Mouse (Mus musculus) midbrain, postnatal 0 days (tissue): ENCODE measurements around the gene Rpap3. TPM values are rescaled to one million over a fixed set of nuclear protein-coding genes. Genes with fewer than 3 reads are reported as not detected.

Experiments
- ATAC-seq: fragments of 200-750 bp; cut with Nextera tagmentation; 2 replicates; pipeline ENCODE4 v1.8.0; 2017; ENCODE audit warnings: moderate number of reproducible peaks, mild to moderate bottlenecking, moderate TSS enrichment, moderate library complexity; ENCODE audit not compliant: low FRiP score
- DNase-seq: peaks from one replicate; pipeline ENCODE4 v3.0.0-alpha.2; 2015; ENCODE audit warnings: low spot score
- H3K27ac ChIP-seq: fragments of 300-500 bp; sonication (generic); 2 replicates; pipeline ENCODE4 v1.5.1; 2014; ENCODE audit warnings: low read depth, mild to moderate bottlenecking, low read length, mixed read lengths
- H3K27me3 ChIP-seq: fragments of 300-500 bp; sonication (generic); 2 replicates; pipeline ENCODE4 v1.6.1; 2014; ENCODE audit warnings: low read length, control low read depth, mixed read lengths; ENCODE audit not compliant: insufficient read depth
- H3K36me3 ChIP-seq: fragments of 300-500 bp; sonication (generic); 2 replicates; pipeline ENCODE4 v1.6.1; 2014; ENCODE audit warnings: low read length, control low read depth, mixed read lengths; ENCODE audit not compliant: insufficient read depth
- H3K4me1 ChIP-seq: fragments of 300-500 bp; sonication (generic); 2 replicates; pipeline ENCODE4 v1.6.1; 2014; ENCODE audit warnings: mild to moderate bottlenecking, control low read depth, antibody characterized with exemption, low read length, mixed read lengths; ENCODE audit not compliant: insufficient read depth
- H3K4me2 ChIP-seq: fragments of 300-500 bp; sonication (generic); 2 replicates; pipeline ENCODE4 v1.6.1; 2014; ENCODE audit warnings: low read depth, mild to moderate bottlenecking, low read length, mixed read lengths; ENCODE audit not compliant: poor library complexity, severe bottlenecking
- H3K4me3 ChIP-seq: fragments of 300-500 bp; sonication (generic); 2 replicates; pipeline ENCODE4 v1.5.1; 2014; ENCODE audit warnings: low read depth, mild to moderate bottlenecking, low read length, moderate library complexity
- H3K9ac ChIP-seq: fragments of 300-500 bp; sonication (generic); replicated peaks from 2 replicates; pipeline ENCODE4 v1.6.1; 2014; ENCODE audit warnings: mild to moderate bottlenecking, low read length, moderate library complexity, mixed read lengths; ENCODE audit not compliant: poor library complexity, severe bottlenecking
- H3K9me3 ChIP-seq: fragments of 300-500 bp; sonication (generic); 2 replicates; pipeline ENCODE4 v1.6.1; 2016; ENCODE audit warnings: low read length, control low read depth
- CTCF ChIP-seq: IDR thresholded peaks from 2 replicates; pipeline ENCODE4 v1.5.1; 2016; ENCODE audit warnings: antibody characterized with exemption, mild to moderate bottlenecking
- WGBS: fragments of 180-500 bp; shearing (Covaris S2); extraction: QIAGEN DNeasy Blood & Tissue Kit; methylation state at CpG from one replicate; pipeline ENCODE4 v1.1.7; 2014; 5-methylcytosine and 5-hydroxymethylcytosine counted together
- polyA plus RNA-seq: library from polyadenylated mRNA; unstranded; fragments of >200 nt; fragmentation: Nextera tagmentation; extraction: Ambion mirVana; gene quantifications from 2 replicates; pipeline ENCODE4 v1.2.1, GENCODE M21; 2015
- total RNA-seq: library from RNA; depleted of rRNA; stranded (reverse); fragments of >200 nt; gene quantifications from 2 replicates; pipeline ENCODE4 v1.2.3, GENCODE M21; 2014

Gene Rpap3
- total and polyA plus RNA-seq, 2 experiments from 2014 or later, result 21.8 to 46.2 TPM

DNA sequence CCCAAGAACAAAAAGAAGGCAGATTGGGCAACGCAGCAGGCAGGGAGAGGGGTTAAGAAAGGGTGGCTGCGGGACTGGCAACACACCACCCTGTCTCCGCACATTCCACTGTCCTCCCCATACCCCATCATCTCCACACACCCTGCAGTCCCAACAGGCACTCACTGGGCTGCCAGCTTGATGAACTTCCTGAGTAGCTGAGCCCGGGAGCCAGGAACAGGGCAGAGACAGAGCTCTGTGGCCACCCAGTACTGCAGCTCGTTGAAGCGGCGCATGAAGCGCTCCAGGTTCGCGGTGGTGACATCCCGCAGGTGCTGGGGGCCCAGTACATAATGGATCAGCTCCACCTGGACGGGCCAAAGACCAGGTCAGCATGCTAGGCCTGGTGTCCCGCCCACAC is 44.2 kb upstream of the Rpap3 start:
- TF ChIP-seq CTCF, result no peak
- Histone ChIP-seq H3K36me3 (peaks cover 28% of the 10 kb centered on the region), H3K9me3 (no peaks in the 10 kb centered on the region), H3K9ac (no peak overlapping the region), H3K4me2 (no peak overlapping the region), H3K4me1 (no peaks in the 10 kb centered on the region), H3K27ac (no peak overlapping the region), H3K27me3 (0 out of 2 replicates have a peak, but pooled peaks cover 4% of the 10 kb centered on the region), H3K4me3 (no peak overlapping the region)
- ATAC-seq (no peak), DNase-seq (no peak)
- 92% methylated on average over 13 of the region's 13 CpGs for WGBS

DNA sequence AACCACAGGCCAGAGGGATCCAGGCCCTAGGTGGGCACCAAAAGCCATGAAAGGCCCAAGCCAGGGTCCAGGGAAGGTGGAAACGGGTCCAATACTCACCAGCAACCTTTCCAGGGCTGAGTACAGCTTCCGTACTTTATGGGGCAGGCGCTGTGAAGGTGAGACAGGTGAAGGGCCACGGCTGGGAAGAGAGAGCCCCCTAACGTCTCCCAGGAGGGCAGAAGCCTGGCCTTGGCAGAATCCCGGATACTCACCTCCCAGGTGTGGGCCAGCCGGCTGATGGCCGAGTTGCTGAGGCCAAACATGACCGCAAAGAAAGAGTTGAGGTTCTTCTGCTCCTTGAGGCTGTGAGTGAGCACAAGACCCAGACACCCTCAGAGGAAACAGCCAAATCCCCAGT is 43.8 kb upstream of the Rpap3 start:
- 0 out of 2 replicates have a peak, but pooled peaks cover 4% of the 10 kb centered on the region for H3K27me3 ChIP-seq
- ATAC-seq (no peak), DNase-seq (no peak)
- no peaks in the 10 kb centered on the region for H3K4me1 ChIP-seq
- no peak overlapping the region for H3K27ac ChIP-seq
- H3K9ac ChIP-seq, result no peak overlapping the region
- H3K9me3 ChIP-seq, result no peaks in the 10 kb centered on the region
- no peak for TF ChIP-seq CTCF
- WGBS, result 91% methylated on average over 9 of the region's 9 CpGs
- H3K36me3 ChIP-seq, result peaks cover 28% of the 10 kb centered on the region
- H3K4me2 ChIP-seq, result no peak overlapping the region
- no peak overlapping the region for H3K4me3 ChIP-seq

DNA sequence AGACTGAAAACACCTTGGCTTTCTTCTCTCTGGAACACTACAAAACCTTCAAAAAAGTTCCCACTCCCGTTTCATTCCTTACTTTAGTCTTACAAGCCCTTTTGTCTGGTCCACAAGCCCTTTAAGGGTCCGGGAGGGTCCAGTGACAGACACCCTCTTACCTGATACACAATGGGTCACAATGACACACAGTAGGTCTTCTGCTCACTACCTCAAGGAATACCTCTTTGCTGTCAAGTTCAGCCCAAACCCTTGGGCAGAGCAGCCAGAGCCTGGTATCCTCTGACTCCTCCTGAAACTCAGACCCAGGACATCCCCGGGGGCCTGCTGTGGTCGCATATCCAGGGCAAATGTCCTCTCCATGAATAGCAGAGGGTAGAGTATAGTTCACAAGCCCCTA is 43.3 kb upstream of the Rpap3 start:
- Histone ChIP-seq H3K4me1 (no peaks in the 10 kb centered on the region), H3K27me3 (0 out of 2 replicates have a peak, but pooled peaks cover 4% of the 10 kb centered on the region), H3K9ac (no peak overlapping the region), H3K4me2 (no peak overlapping the region), H3K27ac (no peak overlapping the region), H3K36me3 (peaks cover 28% of the 10 kb centered on the region), H3K4me3 (no peak overlapping the region), H3K9me3 (no peaks in the 10 kb centered on the region)
- no peak for TF ChIP-seq CTCF
- WGBS, result 84% methylated on average over 4 of the region's 4 CpGs
- no peak for DNase-seq
- no peak for ATAC-seq

DNA sequence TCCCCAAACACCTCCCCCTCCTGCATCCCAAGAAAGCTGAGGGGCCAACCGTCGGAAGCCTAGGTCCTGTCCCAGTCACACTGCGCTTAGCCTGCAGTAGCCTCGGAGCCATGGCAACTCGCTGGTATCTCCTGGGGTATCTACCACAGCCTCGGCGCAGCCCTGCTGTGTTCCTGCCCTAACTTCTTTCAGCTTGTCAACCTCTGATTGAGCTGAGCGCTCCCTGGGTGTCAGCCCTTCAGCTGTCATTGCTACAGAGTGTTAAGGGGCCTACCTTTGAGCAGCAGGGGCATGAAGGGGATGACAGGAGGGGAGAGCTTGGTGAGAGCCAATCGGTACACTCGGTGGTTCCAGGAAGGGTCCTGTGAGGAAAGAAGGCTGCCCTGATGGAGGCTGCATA is 42.7 kb upstream of the Rpap3 start:
- DNase-seq (no peak), ATAC-seq (no peak)
- Histone ChIP-seq H3K4me3 (no peak overlapping the region), H3K36me3 (peaks cover 30% of the 10 kb centered on the region), H3K9ac (no peak overlapping the region), H3K4me2 (no peak overlapping the region), H3K4me1 (no peaks in the 10 kb centered on the region), H3K9me3 (no peaks in the 10 kb centered on the region), H3K27me3 (0 out of 2 replicates have a peak, but pooled peaks cover 4% of the 10 kb centered on the region), H3K27ac (no peak overlapping the region)
- WGBS, result 25% methylated on average over 10 of the region's 10 CpGs
- no peak for TF ChIP-seq CTCF

DNA sequence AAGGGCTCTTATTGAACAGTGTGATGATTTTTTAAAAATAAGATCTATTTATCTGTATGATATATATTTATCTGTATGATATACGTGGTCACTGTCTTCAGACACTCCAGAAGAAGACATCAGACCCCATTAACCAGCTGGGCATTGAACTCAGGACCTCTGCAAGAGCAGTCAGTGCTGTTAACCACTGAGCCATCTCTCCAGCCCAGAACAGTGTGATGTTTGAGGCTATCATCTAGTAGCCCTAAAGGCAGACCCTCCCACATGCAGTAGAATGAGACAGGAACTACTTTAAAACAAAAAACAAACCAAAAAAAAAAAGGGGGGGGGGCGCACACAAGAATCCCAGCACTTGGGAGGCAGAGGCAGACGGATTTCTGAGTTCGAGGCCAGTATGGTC is 41.9 kb upstream of the Rpap3 start:
- WGBS, result 96% methylated on average over 4 of the region's 4 CpGs
- H3K4me1 ChIP-seq, result no peaks in the 10 kb centered on the region
- H3K27me3 ChIP-seq, result 0 out of 2 replicates have a peak, but pooled peaks cover 4% of the 10 kb centered on the region
- H3K4me3 ChIP-seq, result no peak overlapping the region
- ATAC-seq (no peak), DNase-seq (no peak)
- H3K9me3 ChIP-seq, result no peaks in the 10 kb centered on the region
- no peak overlapping the region for H3K9ac ChIP-seq
- no peak overlapping the region for H3K27ac ChIP-seq
- peaks cover 30% of the 10 kb centered on the region for H3K36me3 ChIP-seq
- no peak overlapping the region for H3K4me2 ChIP-seq
- TF ChIP-seq CTCF, result no peak

DNA sequence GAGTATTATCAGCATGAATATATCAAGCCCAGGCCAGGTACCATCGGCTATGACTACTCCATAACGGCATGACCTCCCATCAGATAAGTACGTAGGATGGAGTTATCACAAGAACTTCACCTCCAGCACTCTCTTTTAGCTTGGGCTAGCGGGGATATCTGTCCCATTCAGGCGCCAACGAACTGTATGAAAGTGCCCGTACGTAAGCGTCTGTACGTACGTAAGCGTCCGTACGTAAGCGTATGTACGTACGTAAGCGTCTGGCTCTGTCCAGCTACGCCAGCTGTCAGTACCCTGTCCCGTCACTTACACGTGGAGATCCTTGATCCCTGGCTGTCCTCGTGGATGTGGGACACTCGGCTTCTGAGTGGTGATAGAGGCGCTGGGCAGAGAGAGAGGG is 41.1 kb upstream of the Rpap3 start:
- Histone ChIP-seq H3K27me3 (0 out of 2 replicates have a peak, but pooled peaks cover 4% of the 10 kb centered on the region), H3K4me3 (no peak overlapping the region), H3K9ac (no peak overlapping the region), H3K9me3 (no peaks in the 10 kb centered on the region), H3K4me2 (no peak overlapping the region), H3K27ac (no peak overlapping the region), H3K4me1 (no peaks in the 10 kb centered on the region), H3K36me3 (peaks cover 27% of the 10 kb centered on the region)
- ATAC-seq, result no peak
- no peak for TF ChIP-seq CTCF
- 97% methylated on average over 24 of the region's 24 CpGs for WGBS
- no peak for DNase-seq
